Mouse (Mus musculus): Measurements from ENCODE around the gene Npy4r.
A peak's percentile ranks its signal among the peaks of the same experiment; 100 is the strongest.

Npy4r gene

DNA sequence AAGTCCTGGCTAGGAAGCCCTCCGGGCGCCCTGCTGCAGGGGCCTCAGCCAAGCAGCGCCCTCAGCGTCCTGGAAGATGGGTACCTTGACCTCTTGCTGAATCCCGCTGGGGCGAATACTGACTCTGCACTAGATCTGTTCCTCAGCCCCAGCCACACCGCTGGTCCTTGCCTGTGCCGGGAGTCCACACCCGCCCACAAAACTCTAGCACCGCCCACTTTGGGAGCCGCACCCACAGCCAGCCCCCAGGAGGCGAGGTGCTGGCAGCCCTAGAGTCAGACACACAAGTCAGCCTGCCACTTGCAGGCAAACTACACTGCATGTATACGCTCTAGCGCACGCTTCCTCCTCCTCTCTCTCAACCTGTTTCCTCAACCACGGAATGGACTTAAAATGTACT lies at the start of gene Npy4r:
TSS of gene Npy4r (minus strand) at position 148 of the 400 bp plus-strand sequence.
- DNase-seq (ENCODE audit: low read depth) = no peak

DNA sequence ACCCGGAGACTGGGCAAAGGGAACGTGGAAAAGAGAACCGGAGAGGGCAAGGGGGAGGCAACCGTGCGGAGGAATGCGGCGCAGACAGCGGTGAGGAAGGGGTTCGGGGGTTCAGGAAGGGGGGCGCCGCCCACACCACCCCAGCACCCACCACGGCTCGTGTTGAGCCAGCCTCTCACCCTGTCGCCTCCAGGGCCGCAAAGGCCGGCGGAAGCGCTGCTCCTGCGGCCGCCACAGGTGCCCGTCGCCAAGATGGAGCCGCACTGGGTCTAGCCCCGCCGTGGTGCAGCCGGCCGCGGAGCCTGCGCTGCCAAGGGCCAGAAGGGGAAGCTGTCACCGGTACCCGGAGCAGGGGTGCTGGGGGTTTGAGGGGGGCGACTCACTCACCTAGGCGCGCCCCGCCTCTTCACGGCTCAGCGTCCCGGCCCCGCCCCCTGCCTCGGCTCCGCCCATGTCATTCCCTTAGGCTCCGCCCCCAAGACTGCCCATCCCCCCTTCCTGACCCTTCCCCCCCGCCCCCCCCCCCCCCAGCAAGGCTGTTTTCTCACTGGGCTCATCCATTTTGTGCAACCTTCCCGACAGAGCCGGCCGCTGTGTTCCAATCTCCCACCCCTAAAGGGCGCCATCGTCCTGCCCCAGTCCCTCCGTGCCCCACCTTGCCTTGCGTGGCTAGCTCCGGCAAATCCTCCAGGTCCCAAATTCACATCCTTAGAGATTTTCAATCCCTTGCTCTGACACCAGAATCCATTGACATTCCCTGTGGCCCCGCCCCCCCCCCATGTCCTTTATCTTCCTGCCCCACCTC lies 49.1 kb upstream of the Npy4r start, which contains the start of gene Gprin2:
TSS of gene Gprin2 (minus strand) at position 423 of the 805 bp plus-strand sequence.
- DNase-seq (ENCODE audit: low read depth) = no peak

DNA sequence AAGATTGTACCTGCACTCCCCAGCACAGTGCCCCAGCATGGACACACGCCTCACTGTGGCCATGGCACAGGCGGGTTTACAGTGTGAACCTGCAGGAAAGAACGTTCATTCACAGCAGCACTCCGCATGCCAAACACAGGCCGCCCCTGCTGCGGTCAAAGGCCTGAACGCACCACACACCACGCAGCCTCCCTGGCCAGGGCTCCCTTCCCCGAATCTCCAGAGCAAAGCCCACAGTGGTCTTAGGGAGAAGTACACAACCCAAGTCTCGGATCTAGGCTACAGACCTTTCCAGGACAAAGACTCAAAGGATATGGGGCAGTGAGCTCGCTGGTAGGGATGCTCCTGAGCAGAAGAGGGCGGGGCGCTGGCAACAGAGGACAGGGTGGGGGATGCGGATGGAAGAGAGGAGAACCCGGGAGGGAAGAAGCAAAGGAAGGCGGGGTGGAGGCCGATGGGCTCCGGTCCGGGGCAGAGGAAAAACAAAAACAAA lies 48.5 kb upstream of the Npy4r start:
- no peak for DNase-seq (ENCODE audit: low read depth)

DNA sequence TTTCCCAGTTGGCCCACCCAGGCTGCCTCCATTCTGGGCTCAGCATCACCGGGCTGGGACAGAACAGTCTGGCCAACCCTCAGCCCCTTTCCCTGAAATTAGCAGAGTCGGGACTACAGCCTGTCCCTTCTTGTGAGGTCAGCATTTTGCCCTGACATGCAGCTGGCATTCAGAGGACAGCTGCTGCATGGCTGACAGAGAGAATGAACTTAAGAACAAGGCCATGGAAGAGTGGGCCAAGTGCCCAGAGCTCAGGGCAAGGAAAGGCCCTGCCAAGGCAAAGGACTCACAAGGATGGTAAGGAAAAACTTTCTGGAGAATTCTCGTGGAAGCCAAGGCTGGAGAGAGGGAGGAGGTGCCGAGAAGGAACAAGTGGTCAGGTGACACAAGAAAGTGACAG lies 44.4 kb upstream of the Npy4r start:
- DNase-seq (ENCODE audit: low read depth) = no peak

DNA sequence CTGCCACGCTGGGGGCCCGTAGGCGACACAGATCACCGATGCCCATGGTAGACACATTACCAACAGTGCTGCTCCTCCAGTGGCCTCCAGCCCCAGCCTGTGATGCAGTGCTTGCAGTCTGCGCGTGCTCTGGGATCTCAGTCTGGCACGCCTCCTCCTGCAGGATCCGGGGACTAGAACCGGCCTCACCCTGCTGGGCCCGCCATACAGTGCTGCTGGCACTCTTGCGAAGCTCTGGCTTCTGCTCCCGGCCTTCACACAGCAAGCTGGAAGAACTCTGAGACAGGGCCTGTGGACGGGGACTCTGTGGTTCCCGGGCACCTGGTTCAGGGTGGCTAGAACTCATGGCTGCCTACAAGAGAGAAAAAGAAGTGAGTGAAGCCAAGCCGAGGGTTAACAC lies 43.2 kb upstream of the Npy4r start:
- DNase-seq (ENCODE audit: low read depth) = no peak

GRCm38 (mm10) chr14:34193879-34194278 lies 41.6 kb upstream of the Npy4r start:
- DNase-seq (ENCODE audit: low read depth) = no peak

DNA sequence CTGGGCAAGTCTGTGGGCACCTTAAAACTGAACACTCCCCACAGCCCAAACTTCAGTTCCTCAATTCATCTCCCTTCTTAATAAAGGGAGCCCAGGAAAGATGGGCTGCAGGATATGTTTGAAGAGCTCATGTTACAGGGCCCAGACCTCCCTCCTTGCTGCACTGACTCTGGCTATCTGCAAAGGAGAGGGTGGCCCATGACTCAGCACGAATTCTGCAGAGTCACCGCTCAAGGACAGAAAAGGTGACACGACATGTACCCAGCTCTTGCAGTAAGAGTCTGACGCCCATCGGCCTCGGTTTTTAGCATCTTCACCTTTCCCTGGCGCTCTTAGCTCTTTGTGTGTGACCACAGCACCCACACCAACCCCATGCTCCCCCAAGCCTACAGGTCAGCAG lies 38.1 kb upstream of the Npy4r start:
- no peak for DNase-seq (ENCODE audit: low read depth)

DNA sequence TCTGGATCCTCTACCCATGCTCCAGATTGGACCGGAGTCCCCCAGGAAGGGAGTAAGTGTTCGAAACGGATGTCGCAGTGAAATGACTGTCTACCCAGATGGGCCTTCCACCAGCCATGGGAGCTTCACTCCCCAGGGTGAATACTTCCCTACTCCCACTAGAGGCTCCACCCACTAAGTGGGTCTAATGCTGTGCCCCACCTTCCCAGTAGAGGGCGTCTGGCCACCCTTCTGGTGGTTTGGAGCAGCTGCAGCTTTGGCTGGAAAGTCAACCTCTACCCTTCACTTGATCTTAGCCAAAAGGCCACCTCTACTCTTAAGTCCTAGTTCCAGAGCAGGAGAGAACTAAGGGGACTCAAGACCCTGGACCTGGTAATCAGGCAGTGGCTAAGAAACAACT lies 36.3 kb upstream of the Npy4r start:
- DNase-seq (ENCODE audit: low read depth) = peak; percentile 5

GRCm38 (mm10) chr14:34183101-34183500 lies 30.8 kb upstream of the Npy4r start:
- no peak for DNase-seq (ENCODE audit: low read depth)

GRCm38 (mm10) chr14:34179351-34179750 lies 27.1 kb upstream of the Npy4r start:
- DNase-seq (ENCODE audit: low read depth) = no peak

GRCm38 (mm10) chr14:34171107-34171506 lies 18.8 kb upstream of the Npy4r start:
- no peak for DNase-seq (ENCODE audit: low read depth)

DNA sequence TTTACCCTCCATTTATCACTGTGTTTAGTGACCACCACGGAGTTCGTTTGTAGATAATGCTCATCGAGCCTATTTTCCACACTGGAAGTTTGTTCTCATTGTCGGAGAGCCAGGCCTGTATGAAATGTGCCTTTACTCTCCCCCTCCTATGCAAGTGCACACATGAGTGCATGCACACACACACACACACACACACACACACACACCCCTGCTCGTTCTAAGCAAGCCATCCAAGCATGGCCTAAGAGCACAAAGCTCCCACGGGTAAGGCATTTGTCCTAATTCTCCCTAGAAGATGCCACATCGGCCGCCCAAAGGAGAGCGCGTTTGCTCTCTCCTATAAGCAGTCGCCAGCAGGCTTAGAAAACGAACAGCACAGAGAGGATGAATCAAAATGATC lies 3.5 kb upstream of the Npy4r start:
- DNase-seq (ENCODE audit: low read depth) = no peak

DNA sequence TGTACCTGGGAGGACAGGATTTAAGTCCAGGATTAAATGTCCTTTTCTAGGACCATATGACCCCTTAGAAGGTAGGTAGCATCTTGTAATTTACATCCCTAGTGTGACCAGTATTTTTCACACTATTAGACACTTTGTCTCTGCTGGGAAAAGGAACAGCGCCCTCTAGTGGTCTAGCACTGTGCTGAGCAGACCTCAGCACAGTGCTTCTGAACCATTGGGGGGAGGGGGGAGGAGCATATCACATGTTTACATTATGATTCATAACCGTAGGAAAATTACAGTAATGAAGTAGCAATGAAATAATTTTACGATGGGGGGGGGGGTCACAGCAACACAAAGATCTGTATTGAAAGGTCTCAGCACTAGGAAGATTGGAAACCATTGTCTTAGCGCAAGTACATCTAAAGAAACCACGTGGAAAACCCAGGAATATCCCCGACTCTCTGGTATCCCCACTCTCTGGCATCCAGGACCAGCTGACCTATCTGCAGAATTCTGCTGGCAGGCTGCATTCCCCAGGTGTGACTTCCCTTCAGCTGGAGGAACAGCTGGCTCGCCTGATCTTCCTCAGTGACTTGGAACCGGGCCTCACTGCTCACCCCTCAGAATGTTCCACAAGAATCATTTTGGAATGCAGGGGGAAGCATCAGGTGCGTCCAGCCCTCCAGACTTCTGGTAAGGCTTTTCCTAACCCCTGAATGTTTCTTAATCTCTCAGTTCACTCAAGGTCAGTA lies 2.5 kb upstream of the Npy4r start:
- DNase-seq (ENCODE audit: low read depth) = peak; percentile 18

DNA sequence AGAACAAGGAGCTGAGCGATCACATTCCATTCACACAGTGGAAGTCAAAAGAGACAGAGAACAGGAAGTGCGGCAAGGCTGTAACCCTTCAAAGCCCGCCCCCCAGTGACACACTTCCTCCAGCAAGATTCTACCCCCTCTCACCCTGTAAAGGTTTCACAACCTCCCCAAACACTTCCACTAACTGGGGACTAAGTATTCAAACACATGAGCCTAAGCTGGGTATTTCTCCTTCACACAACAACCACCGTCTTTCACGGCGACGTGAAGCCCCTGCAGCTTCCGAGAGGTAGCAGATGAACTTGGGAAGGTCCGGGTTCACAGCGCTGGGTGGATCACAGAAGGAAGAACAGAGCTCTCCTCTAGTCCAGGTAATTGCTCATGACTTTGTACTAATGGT lies 9.4 kb downstream of the Npy4r start:
- no peak for DNase-seq (ENCODE audit: low read depth)

DNA sequence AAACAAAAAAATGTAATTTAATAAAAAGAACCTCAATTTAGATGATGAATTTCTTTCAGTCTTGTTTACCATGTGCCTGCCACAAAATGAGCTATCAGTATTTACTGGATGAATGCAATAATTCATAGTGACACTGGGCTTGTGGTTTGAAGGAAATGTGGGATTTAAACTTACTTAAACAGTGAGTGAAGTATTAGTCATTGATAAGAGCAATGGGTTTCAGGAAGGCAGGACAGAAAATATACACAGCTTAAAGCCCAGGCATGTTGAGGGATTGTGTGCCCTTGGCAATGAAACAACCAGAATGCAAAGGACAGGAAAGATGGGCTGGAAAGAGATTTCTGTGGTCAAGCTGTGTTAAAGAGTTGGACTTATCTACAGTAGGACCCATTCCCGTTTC lies 10.0 kb downstream of the Npy4r start:
- DNase-seq (ENCODE audit: low read depth) = no peak

- no peak for DNase-seq (ENCODE audit: low read depth)
These were observed 12.3 kb downstream of the Npy4r start for GRCm38 (mm10) chr14:34139671-34140664.

- no peak for DNase-seq (ENCODE audit: low read depth)
These were observed 16.9 kb downstream of the Npy4r start for GRCm38 (mm10) chr14:34135391-34135790.

GRCm38 (mm10) chr14:34131216-34131615 lies 21.1 kb downstream of the Npy4r start:
- DNase-seq (ENCODE audit: low read depth) = no peak

DNA sequence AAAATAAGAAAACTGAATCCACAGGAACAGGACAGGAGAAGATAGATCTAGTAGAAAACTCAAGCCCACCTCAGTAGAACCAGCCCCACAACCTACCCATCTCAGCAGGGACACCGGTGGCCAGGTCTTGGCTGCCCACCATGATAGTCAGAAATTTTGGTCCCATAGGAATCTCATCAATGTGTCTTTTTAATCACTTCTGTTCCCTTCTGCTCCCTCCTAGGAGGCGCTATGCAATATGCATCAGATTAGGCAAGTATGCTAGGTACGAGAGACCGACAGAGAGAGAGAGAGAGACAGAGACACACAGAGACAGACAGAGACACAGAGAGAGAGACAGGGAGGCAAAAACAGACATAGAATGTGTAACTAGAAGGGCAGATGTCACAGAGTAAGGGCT lies 30.6 kb downstream of the Npy4r start:
- DNase-seq (ENCODE audit: low read depth) = no peak

GRCm38 (mm10) chr14:34120923-34121351 lies 31.4 kb downstream of the Npy4r start:
- DNase-seq (ENCODE audit: low read depth) = no peak

GRCm38 (mm10) chr14:34120016-34120910 lies 32.0 kb downstream of the Npy4r start:
- DNase-seq (ENCODE audit: low read depth) = no peak
